Mouse (Mus musculus) hindbrain, embryonic 11.5 days (tissue): ENCODE measurements at regions not wholly inside any gene's neighbourhood (a gene's known extent, or its start where the extent isn't known, plus 50 kb on each side); places are given as distances from the start of the nearest gene placed in this dataset.

Experiments used
- ATAC-seq: fragments of 200-750 bp; cut with Nextera tagmentation; 2 replicates; pipeline ENCODE4 v1.8.0; 2017; ENCODE audit warnings: mild to moderate bottlenecking, moderate TSS enrichment, moderate library complexity; ENCODE audit not compliant: low FRiP score
- DNase-seq: peaks from one replicate; pipeline ENCODE4 v3.0.0-alpha.2; 2015; ENCODE audit warnings: low spot score
- H3K27ac ChIP-seq: fragments of 300-500 bp; sonication (generic); 2 replicates; pipeline ENCODE4 v1.5.1; 2014; ENCODE audit warnings: mild to moderate bottlenecking, low read depth, low read length
- H3K27me3 ChIP-seq: fragments of 300-500 bp; sonication (generic); 2 replicates; pipeline ENCODE4 v1.6.1; 2014; ENCODE audit warnings: mild to moderate bottlenecking, low read length, moderate library complexity, mixed read lengths; ENCODE audit not compliant: control insufficient read depth, insufficient read depth
- H3K36me3 ChIP-seq: fragments of 300-500 bp; sonication (generic); 2 replicates; pipeline ENCODE4 v1.6.1; 2014; ENCODE audit warnings: mild to moderate bottlenecking, low read length, moderate library complexity, mixed read lengths; ENCODE audit not compliant: control insufficient read depth, insufficient read depth
- H3K4me1 ChIP-seq: fragments of 300-500 bp; sonication (generic); replicated peaks from 2 replicates; pipeline ENCODE4 v1.6.1; 2014; ENCODE audit warnings: low read length, mixed read lengths; ENCODE audit not compliant: control insufficient read depth, insufficient read depth
- H3K4me2 ChIP-seq: fragments of 300-500 bp; sonication (generic); replicated peaks from 2 replicates; pipeline ENCODE4 v1.6.1; 2014; ENCODE audit warnings: mild to moderate bottlenecking, low read depth, low read length
- H3K4me3 ChIP-seq: fragments of 300-500 bp; sonication (generic); 2 replicates; pipeline ENCODE4 v1.5.1; 2014; ENCODE audit warnings: low read depth, low read length
- H3K9ac ChIP-seq: fragments of 300-500 bp; sonication (generic); 2 replicates; pipeline ENCODE4 v1.6.1; 2014; ENCODE audit warnings: low read depth, low read length
- H3K9me3 ChIP-seq: fragments of 300-500 bp; sonication (generic); 2 replicates; pipeline ENCODE4 v1.6.1; 2016; ENCODE audit warnings: low read length; ENCODE audit not compliant: control insufficient read depth
- WGBS: fragments of 180-500 bp; shearing (Covaris S2); extraction: QIAGEN DNeasy Blood & Tissue Kit; methylation state at CpG from one replicate; pipeline ENCODE4 v1.1.7; 2014; 5-methylcytosine and 5-hydroxymethylcytosine counted together

DNA sequence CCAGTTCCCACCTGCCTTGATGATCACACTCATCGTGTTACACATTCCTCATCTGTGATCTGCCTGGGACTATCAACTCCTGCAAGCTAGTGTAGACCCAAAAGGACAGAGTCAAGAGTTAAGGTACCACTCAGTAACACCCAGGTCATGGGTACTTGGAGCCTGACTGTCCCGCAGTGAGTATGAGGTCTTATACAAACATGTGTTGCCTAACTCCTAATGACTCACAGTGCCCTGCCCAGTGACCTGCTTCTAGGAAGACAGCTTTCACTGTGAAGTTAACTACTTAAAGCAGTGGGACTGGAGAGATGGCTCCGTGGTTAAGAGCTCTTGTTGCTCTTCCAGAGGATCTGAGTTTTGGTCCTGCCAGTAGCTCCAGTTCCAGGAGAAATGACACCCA is 137.9 kb upstream of the Atp6ap2 start:
- DNase-seq, result no peak
- H3K27me3 ChIP-seq, result no peaks in the 10 kb centered on the region
- H3K4me1 ChIP-seq, result no peaks in the 10 kb centered on the region
- no peak overlapping the region for H3K27ac ChIP-seq
- WGBS, result 79% methylated on average over 3 of the region's 3 CpGs
- H3K9ac ChIP-seq, result no peak overlapping the region
- ATAC-seq, result no peak
- H3K4me3 ChIP-seq, result no peak overlapping the region
- H3K36me3 ChIP-seq, result no peaks in the 10 kb centered on the region
- no peak overlapping the region for H3K4me2 ChIP-seq
- H3K9me3 ChIP-seq, result no peaks in the 10 kb centered on the region

DNA sequence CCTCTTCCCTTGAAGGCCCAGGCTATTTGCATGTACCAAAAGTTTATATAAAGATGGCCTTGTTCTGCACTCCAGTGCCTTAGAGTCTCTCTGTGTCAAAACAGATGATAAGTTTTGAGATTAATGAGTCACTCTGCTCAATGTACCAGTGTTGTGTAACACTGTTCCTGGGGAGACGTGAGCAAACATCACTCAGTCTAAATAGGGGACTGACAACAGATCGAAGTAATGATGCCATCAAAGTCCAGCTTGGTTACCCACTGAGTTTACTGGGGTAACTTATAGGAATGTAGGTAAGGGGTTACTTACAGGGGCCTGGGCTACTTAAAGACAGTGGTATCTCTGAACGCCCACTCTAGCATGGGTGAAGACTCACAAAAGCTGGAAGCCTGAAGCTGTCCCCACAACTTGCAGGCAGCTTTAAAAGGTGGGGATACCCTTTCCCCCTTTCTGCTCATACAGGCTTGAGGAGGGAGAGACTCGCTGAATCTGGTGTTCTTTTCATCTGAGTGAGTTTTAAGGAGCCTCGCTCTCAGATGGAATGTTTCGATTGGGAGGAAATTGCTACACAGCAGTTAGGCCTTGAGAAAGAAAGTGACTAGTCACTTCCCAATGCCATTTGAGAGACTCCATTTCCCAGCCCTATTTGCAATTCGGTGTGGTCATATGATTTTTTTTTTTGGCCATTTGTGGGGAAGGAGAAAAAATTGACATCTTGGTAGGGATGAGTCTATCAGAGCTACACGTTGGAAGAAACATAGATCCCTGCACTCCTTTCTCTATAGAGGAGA is 134.4 kb upstream of the Atp6ap2 start:
- no peaks in the 10 kb centered on the region for H3K36me3 ChIP-seq
- 89% methylated on average over 8 of the region's 8 CpGs for WGBS
- no peak for ATAC-seq
- no peak overlapping the region for H3K4me2 ChIP-seq
- no peaks in the 10 kb centered on the region for H3K9me3 ChIP-seq
- no peak overlapping the region for H3K27ac ChIP-seq
- no peaks in the 10 kb centered on the region for H3K27me3 ChIP-seq
- H3K4me3 ChIP-seq, result no peak overlapping the region
- DNase-seq, result no peak
- no peaks in the 10 kb centered on the region for H3K4me1 ChIP-seq
- no peak overlapping the region for H3K9ac ChIP-seq

DNA sequence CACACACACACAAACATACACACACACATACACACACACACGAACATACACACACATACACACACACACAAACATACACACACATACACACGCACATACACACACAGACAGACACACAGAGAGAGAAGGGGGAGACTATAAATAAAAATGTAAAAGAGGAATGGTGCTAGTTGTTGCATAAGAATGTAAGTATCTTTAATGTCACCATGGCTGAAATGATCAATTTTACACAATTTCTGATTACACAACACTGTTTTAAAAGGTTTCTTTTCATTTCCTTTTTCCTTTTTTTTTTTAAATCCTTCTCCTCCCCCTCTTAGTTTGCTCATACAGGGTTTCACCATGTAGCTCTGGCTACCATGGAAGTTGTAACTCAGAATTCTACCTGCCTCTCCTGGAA is 125.9 kb upstream of the Atp6ap2 start:
- 92% methylated on average over 1 of the region's 2 CpGs for WGBS
- ATAC-seq (no peak), DNase-seq (no peak)
- H3K4me3 ChIP-seq, result no peak overlapping the region
- no peaks in the 10 kb centered on the region for H3K4me1 ChIP-seq
- H3K9me3 ChIP-seq, result no peaks in the 10 kb centered on the region
- no peak overlapping the region for H3K27ac ChIP-seq
- no peak overlapping the region for H3K9ac ChIP-seq
- H3K36me3 ChIP-seq, result no peaks in the 10 kb centered on the region
- no peaks in the 10 kb centered on the region for H3K27me3 ChIP-seq
- H3K4me2 ChIP-seq, result no peak overlapping the region

DNA sequence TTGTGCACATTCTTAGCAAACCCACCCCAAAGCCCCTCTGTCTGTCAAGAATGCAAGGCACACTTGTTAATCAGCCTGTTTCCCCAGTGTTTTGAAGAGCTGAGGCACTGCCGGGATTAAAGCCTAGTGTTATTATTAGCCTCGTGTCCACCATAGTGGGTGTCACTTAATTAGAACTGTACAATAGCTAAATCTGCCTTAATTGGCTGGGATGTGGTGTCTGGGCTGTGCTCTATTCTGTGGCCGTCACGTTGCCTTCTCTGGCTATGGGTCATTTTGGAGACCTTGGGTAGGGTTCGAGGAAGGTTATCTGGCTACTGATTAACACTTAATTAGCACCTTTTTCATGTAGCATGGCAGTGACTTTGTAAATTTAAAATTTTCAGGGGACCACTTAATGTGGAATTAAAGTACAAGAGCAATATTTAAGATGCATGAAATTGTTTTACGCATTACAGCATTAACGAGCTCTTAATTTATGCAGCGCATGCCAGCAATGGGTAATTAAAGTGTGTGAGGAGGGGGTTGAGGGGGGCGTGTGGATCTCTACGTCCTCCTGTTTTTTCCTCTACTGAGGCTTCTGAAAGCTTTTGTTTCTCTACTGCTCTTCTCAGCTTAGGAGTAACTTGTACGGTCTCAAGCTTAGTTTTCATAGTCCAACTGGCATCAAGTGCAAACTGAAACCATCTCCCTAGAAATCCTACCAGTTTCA is 124.5 kb upstream of the Atp6ap2 start:
- Histone ChIP-seq H3K9me3 (no peaks in the 10 kb centered on the region), H3K27ac (no peak overlapping the region), H3K4me3 (no peak overlapping the region), H3K36me3 (no peaks in the 10 kb centered on the region), H3K4me2 (no peak overlapping the region), H3K9ac (no peak overlapping the region), H3K27me3 (no peaks in the 10 kb centered on the region), H3K4me1 (no peaks in the 10 kb centered on the region)
- DNase-seq (no peak), ATAC-seq (no peak)
- 75% methylated on average over 11 of the region's 11 CpGs for WGBS

DNA sequence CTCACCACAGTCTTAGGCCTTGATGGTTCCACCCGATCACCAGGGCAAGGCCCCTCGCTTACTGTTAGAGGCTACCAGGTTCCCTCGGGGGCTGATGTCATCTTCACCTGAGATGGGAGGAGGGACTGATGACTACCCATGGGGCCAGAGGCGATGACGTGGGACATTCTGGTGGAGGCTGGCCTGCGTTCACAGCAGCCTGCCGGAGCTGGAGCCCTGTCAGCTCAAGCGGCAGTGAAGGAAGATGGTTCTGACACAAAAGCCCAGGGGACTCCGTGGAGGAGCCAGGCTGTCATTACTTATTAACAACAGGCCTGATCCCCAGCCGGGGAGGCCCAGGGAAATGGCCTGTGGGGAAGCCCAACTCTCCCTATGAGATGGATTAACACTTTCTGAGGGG is 121.3 kb upstream of the Atp6ap2 start:
- ATAC-seq, result peak; percentile 65
- Histone ChIP-seq H3K9me3 (no peaks in the 10 kb centered on the region), H3K9ac (no peak overlapping the region), H3K36me3 (no peaks in the 10 kb centered on the region), H3K27ac (peak overlapping the region; percentile 79), H3K4me2 (no peak overlapping the region), H3K27me3 (no peaks in the 10 kb centered on the region), H3K4me1 (no peaks in the 10 kb centered on the region), H3K4me3 (no peak overlapping the region)
- 29% methylated on average over 10 of the region's 10 CpGs for WGBS
- DNase-seq, result peak; percentile 43

DNA sequence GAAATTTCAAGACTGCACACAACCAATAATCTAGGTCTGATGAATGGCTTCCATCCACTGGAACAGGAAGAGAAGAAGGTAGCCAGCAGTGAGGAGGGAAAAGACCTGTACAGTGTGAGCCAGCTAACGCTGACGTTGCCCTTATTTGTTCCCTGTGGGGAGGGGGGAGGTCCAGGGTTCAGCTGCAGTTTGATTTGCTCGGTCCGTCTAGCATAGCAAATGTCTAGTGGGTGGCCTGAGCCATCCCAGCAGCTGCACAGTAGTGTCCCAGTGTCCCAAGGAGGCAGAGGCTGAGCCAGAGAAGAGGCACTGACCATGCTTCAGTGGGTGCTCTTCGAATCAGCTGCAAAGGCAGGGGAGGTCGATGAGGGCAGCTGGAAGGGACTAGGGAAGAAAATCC is 120.7 kb upstream of the Atp6ap2 start:
- Histone ChIP-seq H3K36me3 (no peaks in the 10 kb centered on the region), H3K4me3 (no peak overlapping the region), H3K27me3 (no peaks in the 10 kb centered on the region), H3K4me2 (0 out of 2 replicates have a peak overlapping the region, but pooled peaks have one; percentile 11), H3K27ac (peak overlapping the region; percentile 79), H3K9ac (peak overlapping the region; percentile 34; the same call in 1 of the 2 replicates), H3K9me3 (no peaks in the 10 kb centered on the region), H3K4me1 (no peaks in the 10 kb centered on the region)
- DNase-seq (peak; percentile 28), ATAC-seq (peak; percentile 64)
- WGBS, result 24% methylated on average over 6 of the region's 6 CpGs

DNA sequence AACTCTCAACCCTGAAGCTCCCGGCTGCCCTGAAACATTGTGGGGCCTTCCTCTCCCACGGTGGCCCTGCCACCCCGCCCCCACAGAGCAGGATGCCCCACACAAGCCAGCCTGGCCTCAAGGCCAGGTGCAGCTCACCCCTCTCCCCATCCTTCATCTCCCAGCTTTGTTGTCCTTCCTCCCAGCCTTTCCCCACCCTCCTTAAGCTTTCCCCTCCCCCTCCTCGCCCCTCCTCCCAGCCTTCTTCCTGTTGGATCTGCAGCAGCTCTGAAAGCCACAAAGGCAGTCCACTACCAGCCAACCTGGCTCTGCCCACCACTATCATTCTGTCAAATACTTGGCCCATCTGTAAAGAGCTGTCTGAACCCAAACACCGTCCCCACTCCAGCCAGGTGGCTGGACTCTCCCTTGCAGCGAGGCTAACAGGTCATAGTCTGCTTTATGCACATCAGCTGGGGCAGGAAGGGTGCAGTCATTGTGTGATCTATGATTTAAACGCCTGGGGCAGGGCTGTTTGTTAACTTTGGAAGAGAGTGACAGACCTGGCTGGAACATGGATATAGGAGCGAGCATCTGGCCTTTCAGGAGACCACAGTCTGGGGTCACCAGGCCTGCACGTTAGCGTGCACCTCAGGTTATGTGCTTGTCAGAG is 119.9 kb upstream of the Atp6ap2 start:
- H3K27me3 ChIP-seq, result no peaks in the 10 kb centered on the region
- peak overlapping the region; percentile 79 for H3K27ac ChIP-seq
- H3K4me2 ChIP-seq, result no peak overlapping the region
- no peak overlapping the region for H3K4me3 ChIP-seq
- H3K9ac ChIP-seq, result peak overlapping the region; percentile 34; the same call in 1 of the 2 replicates
- H3K36me3 ChIP-seq, result no peaks in the 10 kb centered on the region
- H3K4me1 ChIP-seq, result no peaks in the 10 kb centered on the region
- 35% methylated on average over 9 of the region's 10 CpGs for WGBS
- H3K9me3 ChIP-seq, result no peaks in the 10 kb centered on the region
- DNase-seq, result peak; percentile 39
- ATAC-seq, result peak; percentile 48

DNA sequence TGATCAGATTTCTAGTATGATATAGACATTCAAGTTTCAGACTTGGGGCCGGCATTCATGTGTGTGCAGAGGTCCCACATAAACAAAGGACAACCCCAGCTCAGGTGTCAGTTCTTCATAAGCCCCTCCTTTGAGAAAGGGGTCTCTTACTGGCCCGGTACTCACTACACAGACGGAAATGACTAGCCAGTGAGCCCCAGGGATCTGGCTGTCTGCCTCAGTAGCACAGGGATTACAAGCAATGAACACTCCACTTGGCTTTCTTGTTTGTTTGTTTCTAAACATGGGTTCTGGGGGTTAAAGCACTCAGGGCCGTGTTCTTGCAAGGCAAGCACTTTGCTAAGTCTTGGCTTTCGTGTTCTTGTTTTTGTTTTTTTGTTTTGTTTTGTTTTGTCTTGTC is 115.3 kb upstream of the Atp6ap2 start:
- H3K9ac ChIP-seq, result no peak overlapping the region
- no peaks in the 10 kb centered on the region for H3K27me3 ChIP-seq
- H3K4me1 ChIP-seq, result no peaks in the 10 kb centered on the region
- H3K9me3 ChIP-seq, result no peaks in the 10 kb centered on the region
- 82% methylated on average over 5 of the region's 5 CpGs for WGBS
- ATAC-seq (no peak), DNase-seq (no peak)
- H3K4me3 ChIP-seq, result no peak overlapping the region
- no peak overlapping the region for H3K4me2 ChIP-seq
- H3K27ac ChIP-seq, result no peak overlapping the region
- no peaks in the 10 kb centered on the region for H3K36me3 ChIP-seq
